Mouse (Mus musculus) c-Kit-positive CD71-positive TER-119-positive erythroid progenitor cells, embryonic 14.5 days (primary cell): ENCODE measurements around the gene Zfp385c.
A peak's percentile ranks its signal among the peaks of the same experiment; 100 is the strongest.

Experiments
- DNase-seq: peaks from one replicate; pipeline ENCODE4 v3.0.0-alpha.2; 2013; ENCODE audit warnings: low spot score

Gene Zfp385c

DNA sequence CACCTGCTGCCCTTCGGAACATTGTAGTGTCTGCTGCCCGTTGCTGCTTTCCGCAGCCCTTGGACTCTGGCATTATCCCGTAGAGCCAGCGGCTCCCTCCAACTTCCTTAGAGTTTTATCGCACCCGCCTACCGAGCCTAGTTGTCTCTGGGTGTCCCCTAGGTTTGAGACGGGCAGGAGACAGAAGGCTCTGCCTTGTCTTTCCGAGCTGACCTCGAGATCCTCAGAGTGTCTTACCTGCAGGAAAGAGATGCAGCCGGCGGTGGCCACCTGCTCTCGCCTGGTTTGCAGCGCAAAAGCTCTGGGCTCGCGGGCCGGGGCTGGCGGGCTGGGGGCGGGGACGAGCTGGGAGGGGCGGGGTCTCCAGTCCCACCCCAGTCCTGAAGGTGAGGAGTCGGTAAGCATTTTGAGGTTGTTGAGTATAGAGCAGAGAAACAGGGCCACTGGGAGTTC, at the start of gene Zfp385c:
TSS of gene Zfp385c (minus strand) at position 292 of the 453 bp plus-strand sequence.
- DNase-seq: no peak

DNA sequence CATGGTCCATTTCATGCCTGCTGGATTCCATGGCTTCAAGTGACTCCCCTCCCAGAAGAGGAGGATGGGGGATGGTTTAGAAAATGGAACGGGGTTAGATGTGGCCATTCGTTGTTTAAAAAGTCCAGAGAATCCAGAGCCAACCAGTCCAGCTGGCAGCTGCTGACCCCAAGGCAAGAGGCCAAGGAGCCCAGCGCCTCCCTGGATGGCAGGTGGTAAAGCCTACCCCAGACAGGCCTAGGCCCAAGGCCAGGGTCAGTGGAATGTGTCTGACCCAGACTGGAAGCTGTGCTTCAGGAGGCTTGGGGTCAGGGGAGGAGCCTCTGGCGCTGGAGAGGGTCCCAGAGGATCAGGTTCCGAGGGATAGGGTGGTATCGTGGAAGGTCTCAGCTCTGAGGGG, 49.1 kb upstream of the Zfp385c start:
- no peak for DNase-seq

- DNase-seq: no peak
Observed at GRCm38 (mm10) chr11:100738749-100739148, 46.5 kb upstream of the Zfp385c start.

DNA sequence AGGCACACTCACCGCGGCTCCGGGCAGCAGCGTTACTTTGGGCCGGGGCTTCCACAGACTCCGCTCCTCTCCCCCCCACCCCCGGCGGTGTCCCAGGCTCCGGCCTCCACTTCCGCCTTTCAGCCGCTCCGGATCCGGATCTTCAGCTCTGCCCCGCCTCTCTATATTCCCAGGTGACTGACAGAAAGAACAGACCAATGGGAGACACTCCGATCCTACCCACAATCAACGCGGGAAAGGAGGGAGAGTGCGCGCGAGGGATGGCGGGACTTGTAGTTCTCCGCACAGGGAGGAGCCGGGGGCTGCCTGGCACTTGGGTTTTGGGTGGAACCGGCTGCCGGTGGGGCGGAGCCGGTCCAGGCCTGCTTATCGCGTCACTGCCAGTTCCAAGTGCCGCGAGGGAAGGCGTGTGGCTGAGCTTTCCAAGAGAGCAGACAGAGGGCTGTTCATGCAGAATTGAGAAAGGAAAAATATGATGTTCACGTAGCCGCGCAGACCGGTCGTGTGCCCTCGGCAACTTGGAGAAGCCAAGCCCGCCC, 45.9 kb upstream of the Zfp385c start, which contains the start of gene Rab5c:
TSS of gene Rab5c (minus strand) at position 150 of the 539 bp plus-strand sequence.
- DNase-seq: peak; percentile 99

DNA sequence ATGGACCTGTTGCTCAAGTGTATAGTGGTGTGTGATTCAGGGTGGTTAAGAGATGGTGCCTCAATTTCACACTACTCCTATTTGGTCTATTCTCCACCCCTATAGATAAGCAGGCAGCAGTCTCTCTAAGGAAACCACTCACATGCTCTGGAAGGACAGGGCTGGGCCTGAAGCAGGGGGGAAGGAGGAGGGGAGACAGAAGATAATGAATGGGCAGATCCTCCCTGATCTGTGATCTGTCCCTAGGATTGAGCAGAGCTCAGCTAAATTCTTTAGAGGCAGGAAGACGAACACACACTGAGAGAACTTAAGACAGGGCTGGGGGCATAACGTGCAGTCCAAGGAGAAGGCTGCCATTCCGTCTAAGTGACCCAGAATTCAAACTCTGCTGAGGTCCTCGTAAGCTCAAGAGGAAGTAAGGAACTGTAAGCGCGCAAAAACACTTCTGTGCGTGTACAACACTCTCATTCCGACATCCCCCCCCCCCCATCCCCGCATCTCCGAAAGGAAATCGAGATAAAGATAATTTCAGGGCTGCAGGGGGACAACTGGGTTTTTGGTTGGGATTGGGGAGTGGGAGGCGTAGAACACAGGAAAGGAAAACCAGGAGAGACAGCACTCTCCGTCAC, 45.0 kb upstream of the Zfp385c start:
- peak; percentile 81 for DNase-seq

DNA sequence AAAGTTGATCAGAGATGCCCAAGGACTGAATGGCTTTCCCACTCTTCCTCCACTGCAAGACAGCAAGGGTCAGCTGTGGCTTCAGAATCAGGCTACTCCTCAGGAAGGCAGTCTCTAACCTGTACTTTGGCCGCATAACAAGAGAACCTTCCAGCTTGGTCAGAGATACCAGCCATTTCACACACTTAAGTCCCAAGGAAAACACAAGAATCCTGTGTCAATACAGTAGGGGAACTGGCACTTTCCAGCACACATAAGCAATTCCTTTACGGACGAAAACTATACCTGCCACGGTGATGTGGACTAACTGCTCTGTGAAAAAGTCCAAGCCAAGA, 44.5 kb upstream of the Zfp385c start:
- DNase-seq: no peak

GRCm38 (mm10) chr11:100735954-100736745, 43.9 kb upstream of the Zfp385c start:
- DNase-seq: no peak

- DNase-seq: no peak
Observed at GRCm38 (mm10) chr11:100735134-100735865, 43.0 kb upstream of the Zfp385c start.

- DNase-seq: no peak
Observed at GRCm38 (mm10) chr11:100730477-100731205, 38.4 kb upstream of the Zfp385c start.

DNA sequence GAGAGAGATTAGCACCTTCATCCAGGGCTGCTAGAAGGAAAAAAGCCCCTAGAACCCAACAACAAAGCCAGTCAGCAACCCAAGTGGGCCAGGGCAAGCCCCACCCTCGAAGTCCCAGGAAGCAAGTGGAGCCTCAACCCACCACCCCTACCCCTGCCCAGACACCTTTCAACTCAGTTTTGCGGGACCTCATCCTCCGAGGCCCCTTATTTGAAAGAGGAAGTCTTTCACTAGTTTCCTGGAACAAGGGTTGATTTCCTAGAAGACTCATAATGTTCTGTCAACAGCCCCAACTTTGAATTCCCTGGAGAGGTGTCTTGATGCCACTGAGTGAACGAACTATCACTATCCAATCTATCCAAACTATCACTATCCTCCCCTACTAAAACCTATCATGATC, 37.7 kb upstream of the Zfp385c start:
- no peak for DNase-seq

DNA sequence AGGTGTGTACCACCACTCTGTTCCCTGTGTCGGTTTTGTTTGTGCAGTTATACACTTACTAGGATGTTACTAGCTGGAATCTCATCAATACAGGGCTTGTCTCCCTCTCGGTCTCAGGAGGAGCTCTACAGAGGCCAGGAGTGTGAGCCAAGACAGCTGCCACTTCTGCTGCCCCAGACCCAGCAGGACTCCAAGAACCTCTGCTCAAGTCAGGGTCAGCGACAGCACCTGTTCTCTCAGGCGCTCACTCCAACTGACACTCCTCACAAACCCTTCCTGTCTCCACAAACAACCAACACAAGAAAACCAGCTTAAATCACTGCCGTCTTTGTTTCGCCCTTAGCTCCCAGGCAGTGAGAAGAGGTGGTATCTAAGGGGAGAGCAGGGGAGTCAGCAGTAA, 36.3 kb upstream of the Zfp385c start:
- no peak for DNase-seq

DNA sequence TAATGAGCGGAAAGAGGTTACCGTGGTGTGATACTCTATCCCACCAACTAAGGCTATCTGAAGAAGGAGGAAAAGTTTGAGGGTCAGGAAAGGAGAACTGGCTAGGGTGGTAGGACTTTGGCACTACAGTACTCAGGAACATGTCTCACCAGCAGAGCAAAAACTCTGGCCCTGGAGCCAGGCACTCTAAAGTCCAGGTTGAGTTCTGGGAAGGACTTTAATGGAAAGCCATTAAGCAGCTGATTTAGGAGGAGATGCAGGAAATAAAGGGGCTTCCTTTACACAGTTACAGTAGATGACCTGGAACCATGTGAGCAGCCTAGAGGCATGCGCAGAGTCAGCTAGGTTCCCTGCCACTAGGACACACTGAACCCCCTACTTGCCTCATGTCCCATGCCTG, 34.9 kb upstream of the Zfp385c start:
- DNase-seq: no peak

GRCm38 (mm10) chr11:100724919-100725512, 32.8 kb upstream of the Zfp385c start:
- DNase-seq: no peak

DNA sequence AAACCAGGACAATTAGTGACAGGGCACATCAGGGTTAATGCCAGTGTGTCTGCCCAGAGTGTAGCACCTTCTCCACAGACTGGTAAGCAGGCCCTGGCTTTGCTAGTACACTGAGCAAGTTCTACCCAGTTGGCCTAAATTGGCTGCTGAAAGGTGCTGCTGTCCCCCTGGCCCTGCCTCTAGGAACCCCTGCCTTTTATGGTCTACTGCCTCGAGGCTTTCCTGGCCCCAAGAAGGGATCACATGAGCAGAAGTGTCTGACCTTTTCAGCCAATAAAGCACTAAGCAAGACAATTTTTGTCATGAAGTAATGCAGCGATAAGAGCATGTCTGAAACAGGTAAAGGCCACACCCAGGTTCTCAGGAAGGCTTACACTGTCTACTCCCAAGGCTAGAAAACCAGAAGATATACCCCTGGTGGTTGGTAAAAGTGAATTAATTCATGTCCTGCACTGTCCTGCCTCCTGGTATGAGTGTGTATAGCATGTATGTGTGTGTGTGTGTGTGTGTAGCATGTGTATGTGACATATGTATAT, 30.3 kb upstream of the Zfp385c start:
- no peak for DNase-seq

GRCm38 (mm10) chr11:100721776-100722492, 29.7 kb upstream of the Zfp385c start:
- no peak for DNase-seq

DNA sequence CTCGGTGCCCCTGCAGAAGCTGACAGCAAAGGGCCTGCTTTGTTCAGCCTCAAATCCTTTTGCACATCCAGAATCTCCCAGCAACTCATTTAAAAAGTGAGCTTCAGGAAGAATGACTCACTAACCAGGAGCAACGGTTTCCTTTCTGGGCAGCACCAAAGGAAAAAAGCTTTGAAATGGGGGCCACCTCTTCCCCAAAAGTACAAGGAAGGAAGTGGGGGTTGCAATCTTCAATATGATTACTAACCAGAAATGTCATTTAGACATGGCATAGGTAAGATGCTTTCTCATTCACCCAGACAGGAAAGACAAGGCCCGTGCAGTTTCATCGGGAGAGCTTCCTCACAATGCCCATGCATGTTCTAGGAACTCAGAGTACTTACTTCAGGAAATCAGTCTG, 29.0 kb upstream of the Zfp385c start:
- DNase-seq: no peak

DNA sequence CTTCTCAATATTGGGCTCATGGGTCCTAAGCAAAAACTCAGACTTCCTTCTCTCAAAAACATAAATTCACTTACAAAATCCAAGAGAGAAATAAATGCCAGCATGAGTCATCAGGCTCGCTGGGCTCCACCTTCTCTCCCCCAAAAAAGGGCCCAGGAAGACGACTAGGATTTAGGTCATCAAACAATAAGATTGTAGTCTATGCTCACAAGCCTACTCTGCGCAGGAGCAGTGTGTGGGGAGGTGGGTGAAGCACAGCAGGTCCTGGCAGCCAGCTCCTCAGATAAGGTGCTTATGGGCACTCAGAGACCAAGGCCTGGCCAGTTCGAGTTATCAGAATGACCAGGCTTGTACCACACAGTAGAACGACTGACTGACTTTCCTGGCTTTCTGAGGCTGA, 28.1 kb upstream of the Zfp385c start:
- DNase-seq: no peak

DNA sequence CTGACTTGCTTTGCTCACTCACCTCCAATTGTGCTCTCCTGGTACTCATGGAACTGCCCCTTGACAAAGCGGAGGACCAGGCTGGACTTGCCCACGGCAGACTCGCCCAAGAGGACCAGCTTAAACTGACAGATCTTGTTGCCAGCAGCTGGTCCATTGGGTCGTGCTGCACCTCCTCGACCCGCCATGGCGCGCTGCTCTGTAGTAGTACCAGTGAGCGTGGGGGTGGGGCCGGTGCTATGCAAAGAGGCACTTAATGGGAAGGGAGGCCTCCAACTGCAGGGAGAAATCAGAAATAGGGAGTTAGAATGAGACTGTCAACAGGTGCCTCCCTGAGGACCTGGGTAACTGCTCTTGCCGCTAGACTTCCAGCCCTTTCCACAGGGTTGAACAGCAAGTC, 27.6 kb upstream of the Zfp385c start:
- DNase-seq: no peak

- DNase-seq: no peak
Observed at GRCm38 (mm10) chr11:100719312-100719711, 27.1 kb upstream of the Zfp385c start.

DNA sequence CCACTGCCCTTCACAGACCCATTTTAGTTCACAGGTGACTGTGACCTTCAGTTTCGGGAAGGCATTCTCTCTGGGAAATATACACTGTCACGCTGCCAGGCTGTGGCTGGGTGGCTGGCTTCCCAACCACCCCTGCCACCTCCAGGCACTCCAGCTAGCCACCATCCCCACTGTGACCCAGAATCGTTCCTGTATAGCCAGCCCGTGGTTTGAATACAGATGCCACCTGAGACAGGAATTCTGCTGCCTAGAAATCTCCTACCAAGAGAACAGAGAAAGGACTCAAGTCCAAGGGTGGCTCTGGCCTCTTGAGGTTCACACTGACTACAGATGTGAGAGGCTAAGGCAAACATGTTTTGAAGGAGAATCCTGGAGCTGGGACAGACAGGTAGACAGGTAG, 26.6 kb upstream of the Zfp385c start:
- no peak for DNase-seq

GRCm38 (mm10) chr11:100718462-100718861, 26.2 kb upstream of the Zfp385c start:
- DNase-seq: no peak
